Mouse (Mus musculus): ENCODE measurements around the gene Mup14. TPM values are rescaled to one million over a fixed set of nuclear protein-coding genes. Genes with fewer than 3 reads are reported as not detected.
"Not testable (repeated sequence)": the region's sequence is repeated elsewhere in the genome, so short reads cannot be mapped to it uniquely, and the experiment has no call there.

Mup14 gene
- not detected in 2 replicates for polyA plus RNA-seq (2016; fragmentation: Nextera tagmentation; extraction: Ambion mirVana)

GRCm38 (mm10) chr4:61303900-61304299 is at the start of gene Mup14:
Mup14 (minus strand) TSS chr4:61304000.
- H3K4me1 ChIP-seq; H3K27ac ChIP-seq; H3K4me3 ChIP-seq; H3K9ac ChIP-seq; ATAC-seq (ENCODE audit: low FRiP score); H3K27me3 ChIP-seq; H3K4me2 ChIP-seq (replicated peaks); H3K36me3 ChIP-seq; H3K9me3 ChIP-seq (replicated peaks): not testable (repeated sequence)
- 71% methylated on average over 5 of the region's 6 CpGs for WGBS

- not testable (repeated sequence) for H3K4me2 ChIP-seq (replicated peaks); H3K4me1 ChIP-seq; ATAC-seq (ENCODE audit: low FRiP score); H3K9me3 ChIP-seq (replicated peaks); H3K9ac ChIP-seq; H3K4me3 ChIP-seq; H3K27ac ChIP-seq; H3K36me3 ChIP-seq; H3K27me3 ChIP-seq
- 73% methylated on average over 3 of the region's 5 CpGs for WGBS
These were observed 34.3 kb upstream of the Mup14 start for GRCm38 (mm10) chr4:61338108-61338507.

Other genes starting within 250 kb of the Mup14 start
- gene Mup13, start 75.7 kb downstream of the Mup14 start, polyA plus RNA-seq (2016; fragmentation: Nextera tagmentation; extraction: Ambion mirVana): not detected in 2 replicates
- not detected in 2 replicates for gene Mup15, start 135.7 kb upstream of the Mup14 start, polyA plus RNA-seq (2016; fragmentation: Nextera tagmentation; extraction: Ambion mirVana)
- gene Mup16, start 215.5 kb upstream of the Mup14 start, polyA plus RNA-seq (2016; fragmentation: Nextera tagmentation; extraction: Ambion mirVana): not detected in 2 replicates

All from hindbrain, embryonic 12.5 days (tissue).